In genomic region chr11:81151286-81152020, GRCm38 (mm10) we compare ENCODE assay signal across 10 mouse cellular contexts.
A peak's percentile ranks its signal among the peaks of the same experiment; 100 is the strongest.
DNase-seq lines count a peak whose midpoint lies in the region; ATAC-seq and TF ChIP-seq lines count a peak whose summit lies in the region.
"Had no signal": no experiment of that assay in that cellular context is flagged by ENCODE, and none has a peak within 500 bp of the region (broad histone marks: within the 10 kb centered on the region; RNA-seq: fewer than 3 reads in every experiment).

No protein-coding gene starts in this region.

- DNase-seq in heart, adult 9 months (ENCODE audit: low spot score in 2 of 2) = no peak
- DNase-seq in ES-E14 (ENCODE audit: low read depth, low spot score) = no peak
- no peak for DNase-seq in midbrain, postnatal 0 days (ENCODE audit: low spot score)

- H3K4me3 ChIP-seq in heart, embryonic 13.5 days = peak overlapping the region; percentile 60
- peak overlapping the region; percentile 76 to 94 for H3K4me3 ChIP-seq in ES-E14 (ENCODE audit: insufficient read depth in 1 of 2, low read depth in 1 of 2, low read length in 2 of 2, poor library complexity in 1 of 2, severe bottlenecking in 1 of 2)
- H3K4me3 ChIP-seq in embryonic facial prominence, embryonic 13.5 days = peak overlapping the region; percentile 51
- H3K4me3 ChIP-seq in intestine, embryonic 15.5 days (replicated peaks) = peak overlapping the region; percentile 50
- H3K4me3 ChIP-seq in midbrain, postnatal 0 days (ENCODE audit: low read depth, low read length) = peak overlapping the region; percentile 73
- H3K4me3 ChIP-seq: myocyte had no signal

- TF ChIP-seq CTCF in midbrain, postnatal 0 days (IDR thresholded peaks at IDR 0.05) = no peak

- H3K9me3 ChIP-seq in heart, embryonic 13.5 days = no peaks in the 10 kb centered on the region
- no peaks in the 10 kb centered on the region for H3K9me3 ChIP-seq in ES-E14 (ENCODE audit: control insufficient read depth, insufficient read depth, low read depth, low read length)
- no peaks in the 10 kb centered on the region for H3K9me3 ChIP-seq in embryonic facial prominence, embryonic 13.5 days
- H3K9me3 ChIP-seq in intestine, embryonic 15.5 days = no peaks in the 10 kb centered on the region
- H3K9me3 ChIP-seq in midbrain, postnatal 0 days (ENCODE audit: low read length) = no peaks in the 10 kb centered on the region

- 3% methylated on average over 36 of the region's 36 CpGs for WGBS in heart, embryonic 13.5 days
- WGBS in embryonic facial prominence, embryonic 13.5 days = 3% methylated on average over 36 of the region's 36 CpGs
- 5% methylated on average over 36 of the region's 36 CpGs for whole genome bisulfite sequencing in intestine, embryonic 15.5 days
- WGBS in midbrain, postnatal 0 days = 5% methylated on average over 36 of the region's 36 CpGs

- H3K4me2 ChIP-seq in heart, embryonic 13.5 days = peak overlapping the region; percentile 95
- H3K4me2 ChIP-seq in embryonic facial prominence, embryonic 13.5 days = peak overlapping the region; percentile 98
- H3K4me2 ChIP-seq in intestine, embryonic 15.5 days (replicated peaks) = peak overlapping the region; percentile 95
- H3K4me2 ChIP-seq in midbrain, postnatal 0 days (ENCODE audit: low read depth, low read length, poor library complexity, severe bottlenecking) = peak overlapping the region; percentile 98

- no peaks in the 10 kb centered on the region for H3K36me3 ChIP-seq in heart, embryonic 13.5 days
- no peaks in the 10 kb centered on the region for H3K36me3 ChIP-seq in ES-E14 (ENCODE audit: control insufficient read depth, insufficient read depth, low read length, poor library complexity, severe bottlenecking)
- no peaks in the 10 kb centered on the region for H3K36me3 ChIP-seq in embryonic facial prominence, embryonic 13.5 days
- H3K36me3 ChIP-seq in intestine, embryonic 15.5 days = no peaks in the 10 kb centered on the region
- H3K36me3 ChIP-seq in midbrain, postnatal 0 days (ENCODE audit: insufficient read depth, low read length) = no peaks in the 10 kb centered on the region

- no peak for ATAC-seq in heart, embryonic 13.5 days (ENCODE audit: extremely low read depth, insufficient number of reproducible peaks, low FRiP score, low TSS enrichment)
- no peak for ATAC-seq in embryonic facial prominence, embryonic 13.5 days (ENCODE audit: insufficient number of reproducible peaks, insufficient read depth, low FRiP score, low TSS enrichment, low read depth)
- no peak for ATAC-seq in intestine, embryonic 15.5 days
- 0 out of 2 replicates have a peak, but pooled peaks have one; percentile 8 for ATAC-seq in midbrain, postnatal 0 days (ENCODE audit: low FRiP score)
- no peak for ATAC-seq in CD4-positive, CD25-positive, alpha-beta regulatory T cell, adult 4 months
- ATAC-seq in activated CD4-positive, CD25-positive, alpha-beta regulatory T cell, adult 4 months = no peak
- ATAC-seq: Patski had no signal

- H3K27me3 ChIP-seq in heart, embryonic 13.5 days (replicated peaks) = peaks cover 83% of the 10 kb centered on the region
- peaks cover 83% of the 10 kb centered on the region for H3K27me3 ChIP-seq in embryonic facial prominence, embryonic 13.5 days
- peaks cover 60% of the 10 kb centered on the region for H3K27me3 ChIP-seq in intestine, embryonic 15.5 days (replicated peaks)
- peaks cover 6% of the 10 kb centered on the region for H3K27me3 ChIP-seq in midbrain, postnatal 0 days (ENCODE audit: insufficient read depth, low read length)

- no peak overlapping the region for H3K27ac ChIP-seq in heart, embryonic 13.5 days (replicated peaks)
- H3K27ac ChIP-seq in ES-E14 (ENCODE audit: insufficient read depth, low read depth, low read length, poor library complexity, severe bottlenecking) = no peak overlapping the region
- H3K27ac ChIP-seq in embryonic facial prominence, embryonic 13.5 days = no peak overlapping the region
- H3K27ac ChIP-seq in intestine, embryonic 15.5 days = no peak overlapping the region
- no peak overlapping the region for H3K27ac ChIP-seq in midbrain, postnatal 0 days (ENCODE audit: low read depth, low read length)

- H3K4me1 ChIP-seq in heart, embryonic 13.5 days = peaks cover 25% of the 10 kb centered on the region
- H3K4me1 ChIP-seq in ES-E14 (ENCODE audit: control insufficient read depth in 2 of 2, insufficient read depth in 2 of 2, low read length in 2 of 2, poor library complexity in 1 of 2) = peaks cover 4 to 5% of the 10 kb centered on the region in 2 experiments; a peak in 2 of 4 replicates
- peaks cover 27% of the 10 kb centered on the region for H3K4me1 ChIP-seq in embryonic facial prominence, embryonic 13.5 days
- peaks cover 23% of the 10 kb centered on the region for H3K4me1 ChIP-seq in intestine, embryonic 15.5 days (replicated peaks)
- peaks cover 2% of the 10 kb centered on the region; the same call in 1 of the 2 replicates for H3K4me1 ChIP-seq in midbrain, postnatal 0 days (ENCODE audit: insufficient read depth, low read length)

- in situ Hi-C loops in ES-E14 (cut with MboI; ENCODE audit: low sequenced_read_pairs in 2 of 2, unreplicated experiment in 2 of 2) = no loop called here

- peak overlapping the region; percentile 69; the same call in 1 of the 2 replicates for H3K9ac ChIP-seq in heart, embryonic 13.5 days
- peak overlapping the region; percentile 72 for H3K9ac ChIP-seq in ES-E14 (ENCODE audit: insufficient read depth, low read depth, low read length, poor library complexity, severe bottlenecking)
- peak overlapping the region; percentile 59; the same call in 1 of the 2 replicates for H3K9ac ChIP-seq in embryonic facial prominence, embryonic 13.5 days
- H3K9ac ChIP-seq in intestine, embryonic 15.5 days = no peak overlapping the region
- H3K9ac ChIP-seq in midbrain, postnatal 0 days (replicated peaks; ENCODE audit: low read length, poor library complexity, severe bottlenecking) = peak overlapping the region; percentile 77

TF ChIP-seq in ES-E14, 5 proteins besides CTCF, POLR2A, EP300 and RAD21:
- TF ChIP-seq HCFC1 (IDR thresholded peaks at IDR 0.05; ENCODE audit: borderline replicate concordance, insufficient read depth, low read length) (no peak), ZNF384 (IDR thresholded peaks at IDR 0.05; ENCODE audit: low read depth, low read length) (no peak), MAFK (IDR thresholded peaks at IDR 0.05; ENCODE audit: insufficient read depth, low read depth, low read length) (no peak), ZC3H11A (IDR thresholded peaks at IDR 0.05; ENCODE audit: borderline replicate concordance, low read depth, low read length) (no peak), CHD2 (IDR thresholded peaks at IDR 0.05; ENCODE audit: low read depth, low read length) (no peak)
